Mouse (Mus musculus) forebrain, embryonic 10.5 days (tissue): ENCODE measurements around the gene Zfp57. TPM values are rescaled to one million over a fixed set of nuclear protein-coding genes. Genes with fewer than 3 reads are reported as not detected.

Experiments used
- DNase-seq: peaks from one replicate; pipeline ENCODE4 v3.0.0-alpha.2; 2017; ENCODE audit warnings: low spot score; ENCODE audit errors: extremely low spot score
- H3K27ac ChIP-seq: fragments of 300-500 bp; sonication (generic); 2 replicates; pipeline ENCODE4 v1.5.1; 2016; ENCODE audit warnings: mild to moderate bottlenecking
- H3K27me3 ChIP-seq: fragments of 300-500 bp; sonication (generic); 2 replicates; pipeline ENCODE4 v1.6.1; 2016; ENCODE audit warnings: mild to moderate bottlenecking; ENCODE audit not compliant: poor library complexity, severe bottlenecking
- H3K36me3 ChIP-seq: fragments of 300-500 bp; sonication (generic); replicated peaks from 2 replicates; pipeline ENCODE4 v1.6.1; 2016; ENCODE audit warnings: mild to moderate bottlenecking, moderate library complexity
- H3K4me1 ChIP-seq: fragments of 300-500 bp; sonication (generic); 2 replicates; pipeline ENCODE4 v1.6.1; 2016
- H3K4me3 ChIP-seq: fragments of 300-500 bp; sonication (generic); 2 replicates; pipeline ENCODE4 v1.5.1; 2016; ENCODE audit warnings: mild to moderate bottlenecking, moderate library complexity
- H3K9me3 ChIP-seq: fragments of 300-500 bp; sonication (generic); 2 replicates; pipeline ENCODE4 v1.6.1; 2016; ENCODE audit warnings: mild to moderate bottlenecking, moderate library complexity
- WGBS: fragments of 180-500 bp; shearing (Covaris S2); methylation state at CpG from one replicate; pipeline ENCODE4 v1.1.7; 2016; 5-methylcytosine and 5-hydroxymethylcytosine counted together
- polyA plus RNA-seq: library from polyadenylated mRNA; unstranded; fragments of >200 nt; fragmentation: Nextera tagmentation; extraction: Ambion mirVana; gene quantifications from 2 replicates; pipeline ENCODE4 v1.2.1, GENCODE M21; 2016

Gene Zfp57
- polyA plus RNA-seq: 78.5 and 81.0 TPM in 2 replicates

DNA sequence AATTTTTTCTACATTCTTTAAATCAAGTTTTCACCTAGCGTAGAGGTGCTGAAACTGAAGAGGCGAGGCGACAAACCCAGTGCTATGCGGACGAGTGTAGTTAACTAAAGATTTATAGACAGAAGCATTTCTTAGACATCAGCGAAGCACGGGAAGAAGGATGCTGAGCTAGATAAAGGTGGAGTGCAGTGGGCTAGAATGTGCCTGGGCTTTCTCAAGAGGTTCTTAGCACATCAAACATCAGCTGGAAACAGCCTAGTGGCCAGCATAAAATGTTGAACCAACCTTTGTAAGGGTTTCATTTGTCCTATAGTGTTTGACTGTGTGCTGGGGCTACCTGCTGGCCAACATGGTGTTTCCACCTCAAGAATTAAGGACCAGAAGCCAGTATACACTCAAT lies at the start of gene Zfp57:
Gene Zfp57 (plus strand): TSS at position 301 of the 400 bp plus-strand sequence.
- DNase-seq: no peak
- H3K4me3 ChIP-seq: peak within 1 kb of the TSS; percentile 80
- peaks cover 16% of the 10 kb centered on the region for H3K36me3 ChIP-seq
- H3K27ac ChIP-seq: peak within 1 kb of the TSS; percentile 97
- no peaks in the 10 kb centered on the region for H3K27me3 ChIP-seq
- 94% methylated on average over 7 of the region's 7 CpGs for WGBS
- H3K9me3 ChIP-seq: no peaks in the 10 kb centered on the region
- H3K4me1 ChIP-seq: peaks cover 23% of the 10 kb centered on the region

DNA sequence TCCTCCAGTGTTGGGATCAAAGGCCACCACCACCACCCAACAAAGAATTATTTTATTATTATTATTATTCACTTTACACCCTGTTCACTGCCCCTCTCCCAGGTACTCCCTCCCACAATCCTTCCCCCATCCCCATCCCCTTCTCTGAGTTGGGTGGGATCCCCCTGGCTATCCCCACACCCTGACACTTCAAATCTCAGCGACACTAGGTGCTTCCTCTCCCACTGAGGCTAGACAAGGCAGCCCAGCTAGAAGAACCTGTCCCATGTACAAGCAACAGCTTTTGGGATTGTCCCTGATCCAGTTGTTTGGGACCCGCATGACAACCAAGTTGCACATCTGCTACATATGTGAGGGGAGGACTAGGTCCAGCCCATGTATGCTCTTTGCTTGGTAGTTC lies 48.3 kb upstream of the Zfp57 start:
- peaks cover 52% of the 10 kb centered on the region for H3K36me3 ChIP-seq
- peaks cover 24% of the 10 kb centered on the region for H3K4me1 ChIP-seq
- no peak overlapping the region for H3K27ac ChIP-seq
- no peaks in the 10 kb centered on the region for H3K9me3 ChIP-seq
- no peak overlapping the region for H3K4me3 ChIP-seq
- no peak for DNase-seq
- H3K27me3 ChIP-seq: peaks cover 17% of the 10 kb centered on the region
- WGBS: 88% methylated on average over 2 of the region's 2 CpGs

DNA sequence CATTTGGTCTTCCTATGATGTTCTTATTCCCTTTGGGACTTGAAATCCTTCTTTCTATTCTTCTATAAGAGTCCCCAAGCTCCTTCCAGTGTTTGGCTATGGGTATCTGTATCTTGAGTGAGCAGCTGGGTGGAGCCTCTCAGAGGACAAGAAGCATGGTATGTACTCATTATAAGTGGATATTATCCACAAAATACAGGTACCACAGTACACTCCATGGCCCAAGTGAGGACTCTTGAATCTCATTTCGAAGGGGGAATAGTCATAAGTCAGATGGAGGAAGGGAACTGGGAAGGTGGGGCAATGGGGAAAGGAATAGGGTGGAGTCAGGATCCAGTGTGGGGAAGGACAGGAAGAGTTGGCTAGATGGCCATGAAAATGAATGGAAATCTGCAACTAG lies 47.9 kb upstream of the Zfp57 start:
- Histone ChIP-seq H3K4me3 (no peak overlapping the region), H3K9me3 (no peaks in the 10 kb centered on the region), H3K27me3 (peaks cover 12% of the 10 kb centered on the region), H3K36me3 (peaks cover 52% of the 10 kb centered on the region), H3K27ac (no peak overlapping the region), H3K4me1 (peaks cover 24% of the 10 kb centered on the region)
- no peak for DNase-seq
- 85% methylated on average over 1 of the region's 1 CpGs for WGBS

DNA sequence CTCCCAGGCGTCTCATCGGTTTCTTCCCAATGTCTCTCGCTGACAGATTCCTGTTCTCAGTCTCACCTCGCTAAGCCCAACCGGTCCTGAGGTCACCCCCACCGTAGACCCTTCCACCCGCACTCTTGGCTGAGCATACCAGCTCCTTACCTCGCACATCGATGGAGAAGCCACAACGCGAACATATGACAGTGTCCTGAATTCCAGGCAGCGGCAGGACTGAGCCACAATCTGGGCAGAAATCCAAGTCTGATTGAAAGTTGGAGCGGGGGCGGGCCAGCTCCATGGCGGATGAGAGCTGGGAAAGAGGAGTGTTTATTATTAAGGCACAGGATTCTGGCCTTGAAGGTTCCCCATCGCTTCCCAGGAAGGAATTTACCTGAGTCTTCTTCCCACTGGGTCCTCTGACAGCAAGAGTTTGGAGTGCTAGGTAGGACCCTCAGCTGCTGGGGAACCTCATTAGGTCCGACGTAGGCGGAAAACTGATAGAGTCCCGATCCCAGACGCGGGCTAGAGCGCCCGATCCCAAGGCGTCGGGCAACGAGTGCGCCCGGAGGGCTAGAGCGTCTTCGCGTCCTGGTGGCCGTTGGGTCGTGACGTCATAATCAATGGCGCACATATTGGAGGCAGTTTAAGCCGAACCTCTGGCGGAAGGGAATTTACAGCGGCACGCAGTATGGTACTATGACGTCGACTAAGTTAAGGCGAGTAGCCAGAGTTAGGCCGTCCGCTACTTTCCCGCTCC lies 42.8 kb upstream of the Zfp57 start, which contains the start of the genes Znrd1 and Znrd1as:
Gene Znrd1 (minus strand): TSS at position 561 of the 745 bp plus-strand sequence.
Gene Znrd1as (plus strand): TSS at position 594 of the 745 bp plus-strand sequence.
- Histone ChIP-seq H3K4me3 (peak within 1 kb of the TSS; percentile 80), H3K27me3 (no peaks in the 10 kb centered on the region), H3K27ac (peak within 1 kb of the TSS; percentile 87), H3K9me3 (no peaks in the 10 kb centered on the region), H3K36me3 (peaks cover 34% of the 10 kb centered on the region), H3K4me1 (peaks cover 19% of the 10 kb centered on the region)
- under 1% methylated on average over 46 of the region's 46 CpGs for WGBS
- peak; percentile 95 for DNase-seq

GRCm38 (mm10) chr17:36958884-36959283 lies 42.1 kb upstream of the Zfp57 start:
- DNase-seq: no peak
- WGBS: 10% methylated on average over 12 of the region's 12 CpGs
- no peaks in the 10 kb centered on the region for H3K9me3 ChIP-seq
- H3K36me3 ChIP-seq: peaks cover 27% of the 10 kb centered on the region
- H3K4me1 ChIP-seq: peaks cover 19% of the 10 kb centered on the region
- H3K4me3 ChIP-seq: peak overlapping the region; percentile 80
- H3K27me3 ChIP-seq: no peaks in the 10 kb centered on the region
- peak overlapping the region; percentile 87 for H3K27ac ChIP-seq

DNA sequence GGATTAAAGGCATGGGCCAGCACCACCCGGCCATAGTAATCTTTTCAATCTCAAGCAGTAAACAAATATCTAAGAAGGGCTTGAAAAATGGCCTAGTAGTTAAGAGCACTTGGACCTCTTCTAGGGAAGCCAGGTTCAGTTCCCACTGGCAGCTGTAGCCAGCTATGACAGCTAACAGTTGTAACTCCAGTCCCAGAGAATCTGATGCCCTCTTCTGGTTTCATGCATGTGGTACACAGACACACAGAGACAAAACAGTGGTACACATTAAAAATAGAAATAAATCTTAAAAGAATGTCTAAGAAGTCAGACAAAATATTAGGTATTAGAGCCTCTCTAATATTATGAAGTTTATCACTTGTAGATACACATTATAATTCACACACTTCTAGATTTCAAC lies 39.8 kb upstream of the Zfp57 start:
- WGBS: 70% methylated on average over 1 of the region's 1 CpGs
- Histone ChIP-seq H3K36me3 (peaks cover 7% of the 10 kb centered on the region), H3K27ac (no peak overlapping the region), H3K4me3 (no peak overlapping the region), H3K9me3 (no peaks in the 10 kb centered on the region), H3K27me3 (no peaks in the 10 kb centered on the region), H3K4me1 (peaks cover 19% of the 10 kb centered on the region)
- no peak for DNase-seq

DNA sequence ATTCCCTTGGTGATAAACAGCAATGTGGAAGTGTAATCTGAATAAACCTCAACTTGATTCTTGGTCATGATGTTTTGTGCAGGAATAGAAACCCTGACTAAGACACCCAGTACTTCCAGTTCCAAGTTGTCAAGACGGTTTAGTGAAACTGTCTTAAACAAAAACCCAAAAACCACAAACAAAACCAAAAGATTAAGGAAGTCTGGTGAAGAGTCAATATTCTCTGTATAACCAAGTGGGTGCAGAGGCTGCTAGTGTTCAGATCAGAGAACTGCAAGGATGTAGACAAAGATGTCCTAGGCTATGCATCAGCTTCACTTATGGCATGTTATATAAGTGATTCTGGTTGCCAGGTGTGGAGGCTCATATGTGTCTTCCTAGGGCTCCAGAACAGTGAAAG lies 34.1 kb upstream of the Zfp57 start:
- Histone ChIP-seq H3K4me1 (no peaks in the 10 kb centered on the region), H3K27ac (no peak overlapping the region), H3K36me3 (no peaks in the 10 kb centered on the region), H3K9me3 (no peaks in the 10 kb centered on the region), H3K27me3 (no peaks in the 10 kb centered on the region), H3K4me3 (no peak overlapping the region)
- DNase-seq: no peak
- WGBS: 95% methylated on average over 1 of the region's 1 CpGs

GRCm38 (mm10) chr17:36970316-36970890 lies 30.6 kb upstream of the Zfp57 start:
- Histone ChIP-seq H3K27ac (no peak overlapping the region), H3K4me1 (no peaks in the 10 kb centered on the region), H3K27me3 (no peaks in the 10 kb centered on the region), H3K9me3 (no peaks in the 10 kb centered on the region), H3K4me3 (no peak overlapping the region), H3K36me3 (no peaks in the 10 kb centered on the region)
- WGBS: 82% methylated on average over 14 of the region's 14 CpGs
- DNase-seq: no peak

- H3K4me3 ChIP-seq: no peak overlapping the region
- no peak for DNase-seq
- no peaks in the 10 kb centered on the region for H3K27me3 ChIP-seq
- H3K27ac ChIP-seq: no peak overlapping the region
- WGBS: 92% methylated on average over 6 of the region's 6 CpGs
- H3K9me3 ChIP-seq: no peaks in the 10 kb centered on the region
- H3K4me1 ChIP-seq: no peaks in the 10 kb centered on the region
- no peaks in the 10 kb centered on the region for H3K36me3 ChIP-seq
Observed at GRCm38 (mm10) chr17:36971172-36971850, 29.7 kb upstream of the Zfp57 start.

GRCm38 (mm10) chr17:36972791-36973190 lies 28.2 kb upstream of the Zfp57 start:
- Histone ChIP-seq H3K36me3 (no peaks in the 10 kb centered on the region), H3K27me3 (no peaks in the 10 kb centered on the region), H3K4me3 (no peak overlapping the region), H3K9me3 (no peaks in the 10 kb centered on the region), H3K27ac (no peak overlapping the region), H3K4me1 (no peaks in the 10 kb centered on the region)
- 89% methylated on average over 3 of the region's 3 CpGs for WGBS
- no peak for DNase-seq

DNA sequence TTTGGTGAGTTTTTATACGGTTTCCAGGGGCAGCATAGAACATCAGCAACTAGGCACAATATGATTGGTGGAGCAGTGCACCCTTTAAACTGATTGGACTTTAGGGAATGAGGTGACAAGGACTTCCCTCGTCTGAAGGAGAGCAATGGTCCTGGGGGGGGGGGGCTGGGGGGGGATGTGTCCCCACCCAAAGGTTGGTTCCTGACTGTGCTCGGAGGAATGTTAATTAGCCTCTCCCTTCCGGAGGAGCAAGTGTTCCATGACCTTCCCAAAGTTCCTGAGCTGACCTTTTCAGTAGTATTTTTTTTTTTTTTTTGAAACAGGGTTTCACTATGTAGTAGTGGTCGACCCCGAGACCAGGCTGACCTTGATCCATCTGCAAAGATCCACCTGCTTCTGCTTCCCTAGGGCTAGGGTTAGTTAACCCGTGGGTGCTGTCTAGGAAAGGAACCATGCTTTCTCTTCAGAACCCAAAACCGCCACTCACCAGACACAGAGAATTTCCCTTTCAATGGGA lies 27.6 kb upstream of the Zfp57 start:
- Histone ChIP-seq H3K4me1 (no peaks in the 10 kb centered on the region), H3K27ac (no peak overlapping the region), H3K36me3 (no peaks in the 10 kb centered on the region), H3K27me3 (no peaks in the 10 kb centered on the region), H3K9me3 (no peaks in the 10 kb centered on the region), H3K4me3 (no peak overlapping the region)
- DNase-seq: no peak
- 80% methylated on average over 8 of the region's 8 CpGs for WGBS

GRCm38 (mm10) chr17:36981221-36981813 lies 19.6 kb upstream of the Zfp57 start, which contains the start of gene 2410137M14Rik:
Gene 2410137M14Rik, minus strand, starts transcription at chr17:36981237.
- no peak for DNase-seq
- no peaks in the 10 kb centered on the region for H3K9me3 ChIP-seq
- 12% methylated on average over 18 of the region's 18 CpGs for WGBS
- H3K4me1 ChIP-seq: peaks cover 19% of the 10 kb centered on the region
- peaks cover 30% of the 10 kb centered on the region for H3K27me3 ChIP-seq
- H3K27ac ChIP-seq: peak within 1 kb of the TSS; percentile 31; the same call in 1 of the 2 replicates
- peak within 1 kb of the TSS; percentile 27 for H3K4me3 ChIP-seq
- no peaks in the 10 kb centered on the region for H3K36me3 ChIP-seq
